Mouse (Mus musculus) cortical plate, adult 2 months (tissue): ENCODE results near the gene Psmg4. TPM values are rescaled to one million over a fixed set of nuclear protein-coding genes. Genes with fewer than 3 reads are reported as not detected.

Experiments used
- H3K27ac ChIP-seq: fragments of 200-500 bp; 2 replicates; pipeline ENCODE4 v1.5.1; 2012; ENCODE audit warnings: low read length, control low read depth, inconsistent platforms; ENCODE audit not compliant: insufficient read depth
- H3K4me1 ChIP-seq: fragments of 200-500 bp; 2 replicates; pipeline ENCODE4 v1.6.1; 2011; ENCODE audit warnings: low read length; ENCODE audit not compliant: control insufficient read depth, insufficient read depth
- H3K4me3 ChIP-seq: fragments of 200-500 bp; 2 replicates; pipeline ENCODE4 v1.5.1; 2011; ENCODE audit warnings: mild to moderate bottlenecking, low read length, control low read depth; ENCODE audit not compliant: insufficient read depth
- CTCF ChIP-seq: fragments of 200-500 bp; IDR thresholded peaks from 2 replicates; pipeline ENCODE4 v1.5.1; 2011; ENCODE audit warnings: mild to moderate bottlenecking, control low read depth, low read length; ENCODE audit not compliant: insufficient read depth; ENCODE audit errors: extremely low read depth
- POLR2A ChIP-seq: fragments of 200-500 bp; IDR thresholded peaks from 2 replicates; pipeline ENCODE4 v1.6.1; 2011; ENCODE audit warnings: mild to moderate bottlenecking, low read length, control low read depth; ENCODE audit not compliant: insufficient read depth; ENCODE audit errors: extremely low read depth
- polyA plus RNA-seq: library from polyadenylated mRNA; depleted of rRNA; stranded (reverse); fragments of >200 nt; gene quantifications from 2 replicates; pipeline ENCODE4 v1.2.3, GENCODE M21; 2012

Gene Psmg4
- polyA plus RNA-seq, 1 experiment = 42.2 TPM

GRCm38 (mm10) chr13:34143389-34143788 lies 19.4 kb upstream of the Psmg4 start:
- TF ChIP-seq CTCF (no peak), POLR2A (no peak)
- no peak overlapping the region for H3K4me3 ChIP-seq
- peaks cover 2% of the 10 kb centered on the region; the same call in 1 of the 2 replicates for H3K4me1 ChIP-seq
- H3K27ac ChIP-seq = no peak overlapping the region

DNA sequence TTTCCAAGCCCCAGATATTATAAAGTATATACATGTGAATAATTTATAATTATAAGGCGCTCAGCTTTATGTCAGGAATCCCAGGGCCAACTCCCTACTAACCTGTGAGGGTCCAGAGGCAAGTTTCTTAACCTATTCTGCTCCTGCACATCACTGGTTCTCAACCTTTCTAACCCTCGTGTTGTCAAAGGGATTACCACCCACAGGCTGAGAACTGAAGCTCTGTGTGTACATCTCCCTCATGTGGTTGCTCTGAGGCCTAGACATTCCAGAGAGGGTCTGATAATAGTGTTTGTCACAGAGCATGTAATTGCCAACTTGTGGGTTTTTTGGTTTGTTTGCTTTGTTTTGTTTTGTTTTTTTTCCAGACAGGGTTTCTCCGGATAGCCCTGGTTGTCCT lies 15.8 kb upstream of the Psmg4 start:
- Histone ChIP-seq H3K27ac (no peak overlapping the region), H3K4me1 (peaks cover 7% of the 10 kb centered on the region), H3K4me3 (no peak overlapping the region)
- TF ChIP-seq CTCF = peak; percentile 25
- TF ChIP-seq POLR2A = no peak

- Histone ChIP-seq H3K4me3 (no peak overlapping the region), H3K4me1 (peaks cover 7% of the 10 kb centered on the region), H3K27ac (no peak overlapping the region)
- no peak for TF ChIP-seq CTCF
- TF ChIP-seq POLR2A = no peak
Observed at GRCm38 (mm10) chr13:34148181-34148580, 14.6 kb upstream of the Psmg4 start.

DNA sequence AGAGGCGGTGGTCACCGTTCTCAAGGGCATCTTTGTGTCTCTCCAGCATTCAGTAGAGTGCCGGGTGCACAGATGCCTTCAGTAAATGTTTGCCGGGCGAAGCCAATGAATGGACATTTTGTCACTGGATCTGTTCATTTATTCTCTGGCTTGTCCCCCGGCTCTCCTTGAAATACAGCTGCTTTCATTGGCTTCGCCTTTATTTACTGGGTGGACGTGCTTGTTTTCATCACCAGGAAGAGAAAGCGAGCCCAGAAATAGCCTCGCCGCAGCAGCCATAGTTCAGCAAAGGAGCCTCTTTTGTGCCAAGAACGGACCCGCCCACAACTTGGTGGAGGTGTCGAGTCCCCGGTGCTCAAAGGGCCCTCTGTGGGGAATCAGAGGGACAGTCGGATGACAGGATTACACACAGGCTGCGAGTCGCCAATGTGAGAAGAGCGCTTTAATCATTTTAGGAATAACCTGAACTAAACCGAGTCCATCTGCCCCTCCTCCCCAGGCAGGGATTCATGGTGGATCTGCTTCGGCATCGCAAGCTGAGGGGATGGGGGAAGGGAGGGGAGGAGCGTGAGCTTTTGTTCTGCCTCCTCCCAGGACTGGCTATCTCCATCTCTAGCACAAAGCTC lies 13.9 kb upstream of the Psmg4 start:
- peak overlapping the region; percentile 27 for H3K4me3 ChIP-seq
- peaks cover 9% of the 10 kb centered on the region for H3K4me1 ChIP-seq
- H3K27ac ChIP-seq = peak overlapping the region; percentile 58
- TF ChIP-seq POLR2A (0 out of 2 replicates have a peak, but pooled peaks have one; percentile 26), CTCF (no peak)

GRCm38 (mm10) chr13:34149463-34150176 lies 13.1 kb upstream of the Psmg4 start:
- TF ChIP-seq CTCF (no peak), POLR2A (no peak)

GRCm38 (mm10) chr13:34150271-34151027 lies 12.3 kb upstream of the Psmg4 start:
- H3K4me1 ChIP-seq = peaks cover 9% of the 10 kb centered on the region
- no peak for TF ChIP-seq CTCF
- no peak for TF ChIP-seq POLR2A
- peak overlapping the region; percentile 7; the same call in 1 of the 2 replicates for H3K4me3 ChIP-seq
- H3K27ac ChIP-seq = 0 out of 2 replicates have a peak overlapping the region, but pooled peaks have one; percentile 58

More at GRCm38 (mm10) chr13:34149463-34150176, 13.1 kb upstream of the Psmg4 start:
- H3K4me3 ChIP-seq = peak overlapping the region; percentile 27; the same call in 1 of the 2 replicates
- H3K4me1 ChIP-seq = peaks cover 9% of the 10 kb centered on the region
- peak overlapping the region; percentile 58 for H3K27ac ChIP-seq

- no peak for TF ChIP-seq CTCF
- no peak for TF ChIP-seq POLR2A
- Histone ChIP-seq H3K4me1 (peaks cover 9% of the 10 kb centered on the region), H3K4me3 (no peak overlapping the region), H3K27ac (no peak overlapping the region)
Observed at GRCm38 (mm10) chr13:34151425-34151824, 11.3 kb upstream of the Psmg4 start.

DNA sequence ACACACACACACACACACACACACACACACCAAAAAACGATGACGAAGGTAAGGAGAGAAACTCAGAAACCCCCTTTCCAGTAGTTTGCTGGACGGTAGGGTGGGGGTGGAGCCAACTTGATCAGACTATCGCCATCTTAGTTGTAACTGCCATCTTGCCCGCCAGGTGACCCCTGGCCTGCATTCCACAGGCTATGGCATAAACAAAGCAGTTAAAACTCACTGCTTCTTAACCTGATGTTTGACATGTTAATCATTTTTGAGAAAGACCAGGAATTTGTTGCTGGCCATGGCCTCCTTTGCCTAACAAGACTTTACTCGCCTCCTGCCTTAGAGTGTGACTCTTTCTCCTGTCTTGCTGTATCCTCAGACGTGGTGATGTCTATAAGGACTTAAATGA lies 10.1 kb upstream of the Psmg4 start:
- Histone ChIP-seq H3K27ac (no peak overlapping the region), H3K4me1 (peaks cover 9% of the 10 kb centered on the region), H3K4me3 (no peak overlapping the region)
- no peak for TF ChIP-seq POLR2A
- no peak for TF ChIP-seq CTCF

GRCm38 (mm10) chr13:34153254-34154011 lies 9.3 kb upstream of the Psmg4 start:
- no peak overlapping the region for H3K27ac ChIP-seq

More at GRCm38 (mm10) chr13:34153254-34154011, 9.3 kb upstream of the Psmg4 start:
- TF ChIP-seq POLR2A (no peak), CTCF (no peak)
- Histone ChIP-seq H3K4me1 (peaks cover 7% of the 10 kb centered on the region), H3K4me3 (no peak overlapping the region)
